Mouse (Mus musculus): Measurements from ENCODE around the gene Mthfd2l. TPM values are rescaled to one million over a fixed set of nuclear protein-coding genes. Genes with fewer than 3 reads are reported as not detected.

Gene Mthfd2l
- polyA plus RNA-seq, 1 experiment, result 10.2 TPM

GRCm38 (mm10) chr5:90922958-90923357 is 8.0 kb upstream of the Mthfd2l start:
- no peak overlapping the region for H3K4me3 ChIP-seq (ENCODE audit: insufficient read depth, poor library complexity, severe bottlenecking)
- H3K36me3 ChIP-seq (ENCODE audit: control insufficient read depth, insufficient read depth), result no peaks in the 10 kb centered on the region
- no peaks in the 10 kb centered on the region for H3K27me3 ChIP-seq (ENCODE audit: control insufficient read depth, insufficient read depth, insufficient read length)
- H3K79me3 ChIP-seq (ENCODE audit: low read depth), result no peaks in the 10 kb centered on the region
- no peaks in the 10 kb centered on the region for H3K79me2 ChIP-seq (ENCODE audit: control insufficient read depth, insufficient read depth)
- H3ac ChIP-seq (ENCODE audit: control insufficient read depth, insufficient read length, low read depth), result no peak overlapping the region
- no peak for TF ChIP-seq FOSL1 (IDR thresholded peaks at IDR 0.05; ENCODE audit: insufficient read depth, low read length, poor library complexity, severe bottlenecking)
- TF ChIP-seq CTCF (IDR thresholded peaks at IDR 0.05; ENCODE audit: control insufficient read depth, insufficient read depth, insufficient read length), result no peak
- TF ChIP-seq USF1 (IDR thresholded peaks at IDR 0.05; ENCODE audit: low read depth), result no peak
- no peak for TF ChIP-seq MYOG (IDR thresholded peaks at IDR 0.05; ENCODE audit: control insufficient read depth, extremely low read depth, insufficient read length)
- no peak for TF ChIP-seq MYOD1 (IDR thresholded peaks at IDR 0.05; ENCODE audit: control insufficient read depth, insufficient read length, low read depth)
- no peak for TF ChIP-seq CEBPB (IDR thresholded peaks at IDR 0.05; ENCODE audit: low read depth)
- TF ChIP-seq MAX (IDR thresholded peaks at IDR 0.05), result no peak

- H3K4me3 ChIP-seq (ENCODE audit: insufficient read depth, poor library complexity, severe bottlenecking), result no peak overlapping the region
- peaks cover 39% of the 10 kb centered on the region for H3K79me3 ChIP-seq (ENCODE audit: low read depth)
- H3ac ChIP-seq (ENCODE audit: control insufficient read depth, insufficient read length, low read depth), result no peak overlapping the region
- peaks cover 21% of the 10 kb centered on the region for H3K36me3 ChIP-seq (ENCODE audit: control insufficient read depth, insufficient read depth)
- peaks cover 44% of the 10 kb centered on the region for H3K79me2 ChIP-seq (ENCODE audit: control insufficient read depth, insufficient read depth)
- no peaks in the 10 kb centered on the region for H3K27me3 ChIP-seq (ENCODE audit: control insufficient read depth, insufficient read depth, insufficient read length)
- TF ChIP-seq FOSL1 (IDR thresholded peaks at IDR 0.05; ENCODE audit: insufficient read depth, low read length, poor library complexity, severe bottlenecking) (no peak), MAX (IDR thresholded peaks at IDR 0.05) (no peak), USF1 (IDR thresholded peaks at IDR 0.05; ENCODE audit: low read depth) (no peak), CTCF (IDR thresholded peaks at IDR 0.05; ENCODE audit: control insufficient read depth, insufficient read depth, insufficient read length) (no peak), CEBPB (IDR thresholded peaks at IDR 0.05; ENCODE audit: low read depth) (no peak), MYOG (IDR thresholded peaks at IDR 0.05; ENCODE audit: control insufficient read depth, extremely low read depth, insufficient read length) (no peak), MYOD1 (IDR thresholded peaks at IDR 0.05; ENCODE audit: control insufficient read depth, insufficient read length, low read depth) (no peak)
These were observed 371 bp upstream of the Mthfd2l start for GRCm38 (mm10) chr5:90930546-90930945.

GRCm38 (mm10) chr5:90931911-90932310 is 994 bp downstream of the Mthfd2l start:
- Histone ChIP-seq H3K79me2 (ENCODE audit: control insufficient read depth, insufficient read depth) (peaks cover 55% of the 10 kb centered on the region), H3K36me3 (ENCODE audit: control insufficient read depth, insufficient read depth) (peaks cover 33% of the 10 kb centered on the region), H3ac (ENCODE audit: control insufficient read depth, insufficient read length, low read depth) (peak overlapping the region; percentile 73), H3K79me3 (ENCODE audit: low read depth) (peaks cover 45% of the 10 kb centered on the region), H3K27me3 (ENCODE audit: control insufficient read depth, insufficient read depth, insufficient read length) (no peaks in the 10 kb centered on the region), H3K4me3 (ENCODE audit: insufficient read depth, poor library complexity, severe bottlenecking) (peak overlapping the region; percentile 64)
- no peak for TF ChIP-seq FOSL1 (IDR thresholded peaks at IDR 0.05; ENCODE audit: insufficient read depth, low read length, poor library complexity, severe bottlenecking)
- TF ChIP-seq USF1 (IDR thresholded peaks at IDR 0.05; ENCODE audit: low read depth), result no peak
- TF ChIP-seq CEBPB (IDR thresholded peaks at IDR 0.05; ENCODE audit: low read depth), result no peak
- TF ChIP-seq MYOD1 (IDR thresholded peaks at IDR 0.05; ENCODE audit: control insufficient read depth, insufficient read length, low read depth), result no peak
- no peak for TF ChIP-seq CTCF (IDR thresholded peaks at IDR 0.05; ENCODE audit: control insufficient read depth, insufficient read depth, insufficient read length)
- TF ChIP-seq MAX (IDR thresholded peaks at IDR 0.05), result no peak

- Histone ChIP-seq H3K36me3 (ENCODE audit: control insufficient read depth, insufficient read depth) (peaks cover 46% of the 10 kb centered on the region), H3K4me3 (ENCODE audit: insufficient read depth, poor library complexity, severe bottlenecking) (no peak overlapping the region)
These were observed 5.8 kb downstream of the Mthfd2l start for GRCm38 (mm10) chr5:90936706-90937105.

GRCm38 (mm10) chr5:90945453-90945852 is 14.5 kb downstream of the Mthfd2l start:
- no peak overlapping the region for H3K4me3 ChIP-seq (ENCODE audit: insufficient read depth, poor library complexity, severe bottlenecking)
- H3K79me2 ChIP-seq (ENCODE audit: control insufficient read depth, insufficient read depth), result no peaks in the 10 kb centered on the region
- no peaks in the 10 kb centered on the region for H3K36me3 ChIP-seq (ENCODE audit: control insufficient read depth, insufficient read depth)
- H3ac ChIP-seq (ENCODE audit: control insufficient read depth, insufficient read length, low read depth), result no peak overlapping the region
- no peaks in the 10 kb centered on the region for H3K79me3 ChIP-seq (ENCODE audit: low read depth)
- no peaks in the 10 kb centered on the region for H3K27me3 ChIP-seq (ENCODE audit: control insufficient read depth, insufficient read depth, insufficient read length)
- TF ChIP-seq FOSL1 (IDR thresholded peaks at IDR 0.05; ENCODE audit: insufficient read depth, low read length, poor library complexity, severe bottlenecking) (no peak), MAX (IDR thresholded peaks at IDR 0.05) (no peak), MYOG (IDR thresholded peaks at IDR 0.05; ENCODE audit: control insufficient read depth, extremely low read depth, insufficient read length) (no peak)

More at GRCm38 (mm10) chr5:90936706-90937105, 5.8 kb downstream of the Mthfd2l start:
- Histone ChIP-seq H3ac (ENCODE audit: control insufficient read depth, insufficient read length, low read depth) (no peak overlapping the region), H3K79me3 (ENCODE audit: low read depth) (peaks cover 44% of the 10 kb centered on the region), H3K27me3 (ENCODE audit: control insufficient read depth, insufficient read depth, insufficient read length) (no peaks in the 10 kb centered on the region), H3K79me2 (ENCODE audit: control insufficient read depth, insufficient read depth) (peaks cover 50% of the 10 kb centered on the region)
- no peak for TF ChIP-seq MYOG (IDR thresholded peaks at IDR 0.05; ENCODE audit: control insufficient read depth, extremely low read depth, insufficient read length)
- no peak for TF ChIP-seq CTCF (IDR thresholded peaks at IDR 0.05; ENCODE audit: control insufficient read depth, insufficient read depth, insufficient read length)
- TF ChIP-seq USF1 (IDR thresholded peaks at IDR 0.05; ENCODE audit: low read depth), result no peak
- no peak for TF ChIP-seq CEBPB (IDR thresholded peaks at IDR 0.05; ENCODE audit: low read depth)
- TF ChIP-seq MYOD1 (IDR thresholded peaks at IDR 0.05; ENCODE audit: control insufficient read depth, insufficient read length, low read depth), result no peak
- no peak for TF ChIP-seq MAX (IDR thresholded peaks at IDR 0.05)
- TF ChIP-seq FOSL1 (IDR thresholded peaks at IDR 0.05; ENCODE audit: insufficient read depth, low read length, poor library complexity, severe bottlenecking), result no peak

GRCm38 (mm10) chr5:90949499-90949898 is 18.6 kb downstream of the Mthfd2l start:
- Histone ChIP-seq H3K36me3 (ENCODE audit: control insufficient read depth, insufficient read depth) (no peaks in the 10 kb centered on the region), H3K27me3 (ENCODE audit: control insufficient read depth, insufficient read depth, insufficient read length) (no peaks in the 10 kb centered on the region), H3K4me3 (ENCODE audit: insufficient read depth, poor library complexity, severe bottlenecking) (no peak overlapping the region), H3ac (ENCODE audit: control insufficient read depth, insufficient read length, low read depth) (no peak overlapping the region), H3K79me2 (ENCODE audit: control insufficient read depth, insufficient read depth) (no peaks in the 10 kb centered on the region), H3K79me3 (ENCODE audit: low read depth) (no peaks in the 10 kb centered on the region)
- TF ChIP-seq MYOG (IDR thresholded peaks at IDR 0.05; ENCODE audit: control insufficient read depth, extremely low read depth, insufficient read length) (no peak), FOSL1 (IDR thresholded peaks at IDR 0.05; ENCODE audit: insufficient read depth, low read length, poor library complexity, severe bottlenecking) (no peak), CTCF (IDR thresholded peaks at IDR 0.05; ENCODE audit: control insufficient read depth, insufficient read depth, insufficient read length) (no peak), CEBPB (IDR thresholded peaks at IDR 0.05; ENCODE audit: low read depth) (no peak), MAX (IDR thresholded peaks at IDR 0.05) (no peak), USF1 (IDR thresholded peaks at IDR 0.05; ENCODE audit: low read depth) (no peak), MYOD1 (IDR thresholded peaks at IDR 0.05; ENCODE audit: control insufficient read depth, insufficient read length, low read depth) (no peak)

Measured in C2C12 (cell line).